Mouse (Mus musculus) right cerebral cortex, postnatal 14 days (tissue): ENCODE results near the gene Ptprm.

ENCODE experiments used
- DNase-seq: peaks from one replicate; pipeline ENCODE4 v3.0.0; 2022

Gene Ptprm

DNA sequence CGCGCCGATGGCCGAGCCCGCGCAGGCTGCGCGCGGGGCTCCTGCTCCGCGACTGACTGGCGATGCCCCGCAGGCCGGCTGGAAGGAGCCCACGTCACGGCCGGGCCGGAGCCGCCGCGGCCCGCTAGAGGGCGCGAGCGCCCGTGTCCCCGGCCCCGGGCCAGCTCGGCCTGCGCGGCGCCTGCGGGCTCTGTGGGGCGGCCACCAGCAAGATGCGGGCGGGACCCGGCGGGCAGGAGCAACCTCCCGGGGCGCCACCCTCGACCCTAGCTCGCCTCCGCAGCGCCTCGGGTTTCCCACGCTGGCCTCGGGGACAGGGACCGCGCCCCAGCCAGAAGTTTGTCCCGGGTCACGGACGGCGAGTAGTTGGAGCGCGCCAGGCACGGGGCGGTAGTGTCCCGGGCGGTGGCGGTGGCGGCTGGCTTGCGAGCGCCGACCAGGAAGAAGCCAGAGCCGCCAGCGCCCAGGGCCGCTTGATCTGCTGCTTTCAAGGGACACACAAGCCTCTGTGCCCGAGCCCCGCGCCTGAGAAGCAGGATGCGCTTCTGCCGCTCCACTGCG, at the start of gene Ptprm:
Ptprm (minus strand) TSS at position 7 of the 561 bp plus-strand sequence.
- DNase-seq: peak; percentile 68

DNA sequence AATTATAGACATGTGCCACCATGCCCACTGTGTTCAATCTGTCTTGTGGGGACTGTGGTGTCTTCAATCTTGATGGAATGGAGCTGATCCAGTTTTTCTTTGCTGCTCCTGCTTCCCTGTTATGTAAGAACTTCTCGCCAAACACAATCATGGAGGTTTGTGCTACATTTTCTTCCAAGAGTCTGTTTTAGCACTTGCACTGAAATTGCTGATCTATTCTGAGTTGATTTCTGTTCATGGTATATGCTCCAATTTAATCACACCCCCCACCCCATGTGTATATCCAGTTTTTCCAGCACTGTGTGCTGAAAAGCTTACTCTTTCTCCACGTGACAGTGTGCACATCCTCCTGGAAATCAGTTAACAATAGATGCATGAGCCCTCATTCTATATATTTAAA, 41.9 kb upstream of the Ptprm start:
- no peak for DNase-seq

DNA sequence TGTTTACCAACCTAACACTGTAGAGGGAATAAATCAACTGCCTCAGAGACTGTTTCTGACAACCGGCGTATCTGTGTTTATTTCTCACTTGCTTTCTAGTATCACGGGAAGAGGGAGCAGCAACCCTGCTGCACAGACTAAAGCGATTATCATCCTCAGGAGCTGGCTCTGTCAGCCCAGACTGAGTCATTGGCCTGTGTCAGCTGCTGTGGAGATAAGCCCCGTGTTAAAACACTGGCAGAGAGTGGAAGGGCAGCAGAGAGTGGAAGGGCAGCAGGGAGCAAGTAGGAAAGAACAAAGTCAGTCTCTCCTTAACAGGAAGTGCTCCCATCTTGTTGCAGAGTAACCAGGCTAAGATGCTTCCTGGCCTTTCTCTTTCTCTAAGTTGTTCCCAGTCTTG, 36.6 kb upstream of the Ptprm start:
- DNase-seq: no peak

DNA sequence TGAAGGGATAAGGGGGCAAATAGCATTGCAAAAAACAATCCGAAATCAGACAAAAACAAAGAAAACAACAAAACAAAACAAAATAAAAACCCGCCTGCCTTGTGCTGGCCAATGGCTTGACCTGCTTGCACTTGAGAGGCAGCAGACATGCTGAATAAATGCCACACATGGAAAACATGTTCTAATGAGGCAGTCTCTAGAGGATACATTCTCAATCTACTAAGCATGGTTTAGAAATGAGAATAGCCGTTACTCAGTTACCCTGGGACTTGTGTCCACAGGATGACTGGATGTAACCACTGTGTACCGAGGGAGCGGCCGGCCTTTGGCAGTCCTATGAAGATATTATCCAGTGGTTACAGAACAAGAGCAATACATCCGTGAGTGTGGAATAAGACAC, 33.9 kb upstream of the Ptprm start:
- DNase-seq: no peak

DNA sequence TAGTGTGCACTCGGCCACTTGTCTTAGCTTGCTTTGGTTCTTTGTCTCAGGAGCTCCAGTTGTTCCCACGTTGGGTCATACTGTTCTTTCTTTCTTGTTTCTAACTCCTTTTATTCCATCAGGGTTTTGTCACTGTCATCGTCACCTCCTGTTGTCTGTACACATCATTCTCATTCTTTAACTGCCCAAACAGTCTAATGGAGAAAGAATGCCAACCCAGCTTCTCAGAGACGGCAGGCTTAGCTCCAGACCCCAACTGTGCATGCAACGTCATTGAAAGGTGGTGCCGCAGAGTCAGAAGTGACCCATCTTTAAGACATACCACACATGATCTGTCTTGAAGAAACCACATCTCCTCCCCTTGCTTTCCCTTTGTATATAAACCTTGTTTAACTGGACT, 31.0 kb upstream of the Ptprm start:
- DNase-seq: no peak

DNA sequence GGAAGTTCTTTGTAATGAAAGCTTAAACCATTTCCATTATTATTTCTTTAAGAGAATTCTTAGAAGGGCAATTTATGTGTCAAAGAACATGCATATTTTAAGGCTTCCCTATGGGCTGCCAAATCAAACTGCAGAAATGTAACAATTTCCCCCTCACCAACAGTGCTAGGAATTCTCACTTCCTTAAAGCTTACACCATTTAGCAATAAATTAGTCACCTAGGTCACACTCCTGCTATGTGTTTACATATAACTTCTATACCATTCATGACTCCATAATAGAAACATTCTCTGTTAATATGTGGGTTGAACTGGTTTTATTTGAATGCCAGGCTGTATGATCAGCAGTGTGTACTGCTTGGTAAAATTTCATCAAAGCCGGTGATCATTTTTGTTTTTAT, 29.4 kb upstream of the Ptprm start:
- no peak for DNase-seq

DNA sequence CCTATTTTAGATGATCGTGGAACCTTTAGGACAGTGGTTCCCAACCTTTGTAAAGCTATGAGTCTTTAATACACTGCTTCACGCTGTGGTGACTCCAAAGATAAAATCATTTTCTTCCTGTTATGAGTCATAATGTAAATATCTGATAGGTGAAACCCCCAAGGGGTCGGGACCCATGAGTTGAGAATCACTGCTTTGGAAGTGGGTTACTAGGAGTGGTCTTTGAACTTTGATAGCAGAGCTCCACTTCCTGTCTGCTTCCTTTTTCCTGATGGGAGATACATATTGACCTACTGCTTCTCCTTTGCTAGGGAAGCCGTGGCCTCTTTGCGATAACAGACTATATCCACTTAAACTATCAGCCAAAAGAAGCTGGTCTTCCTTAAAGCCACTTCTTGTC, 27.4 kb upstream of the Ptprm start:
- DNase-seq: no peak

DNA sequence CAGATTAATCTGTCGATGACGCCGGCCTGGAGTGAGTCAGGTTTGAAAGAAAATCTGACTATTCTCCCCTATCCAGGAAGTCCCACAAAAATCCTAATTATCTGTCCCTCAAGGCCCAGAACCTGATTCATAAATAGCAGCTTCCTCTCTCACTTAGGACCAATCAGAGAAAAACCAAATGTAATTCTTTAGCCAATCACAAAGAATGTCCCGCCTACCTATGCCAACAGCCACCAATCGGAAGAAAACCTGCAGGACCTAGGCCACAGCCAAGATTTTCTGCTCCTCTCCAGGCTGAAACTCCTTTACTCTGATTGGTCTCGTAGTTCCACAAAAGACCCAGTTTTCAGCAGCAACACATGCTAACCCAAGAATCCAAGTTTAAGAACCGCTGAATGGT, 13.6 kb upstream of the Ptprm start:
- DNase-seq: no peak

DNA sequence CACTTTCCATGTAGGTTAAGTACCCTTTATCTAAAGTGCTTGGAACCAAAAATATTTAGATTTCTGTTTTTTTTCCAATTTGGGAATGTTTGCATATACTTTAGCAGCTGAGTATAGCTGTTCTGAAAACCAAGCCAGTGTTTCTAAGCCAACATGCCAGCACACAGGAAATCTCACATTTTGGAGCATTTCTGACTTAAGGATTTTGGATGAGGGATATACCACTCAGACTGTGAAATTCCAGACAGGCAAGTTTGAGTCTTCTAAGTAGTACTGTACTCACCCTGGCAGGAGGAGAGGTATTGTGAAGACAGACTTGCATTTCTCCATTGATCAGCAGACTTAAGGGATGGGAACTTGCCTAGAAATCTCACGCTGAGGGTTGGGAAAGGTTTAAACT, 10.2 kb upstream of the Ptprm start:
- DNase-seq: no peak

DNA sequence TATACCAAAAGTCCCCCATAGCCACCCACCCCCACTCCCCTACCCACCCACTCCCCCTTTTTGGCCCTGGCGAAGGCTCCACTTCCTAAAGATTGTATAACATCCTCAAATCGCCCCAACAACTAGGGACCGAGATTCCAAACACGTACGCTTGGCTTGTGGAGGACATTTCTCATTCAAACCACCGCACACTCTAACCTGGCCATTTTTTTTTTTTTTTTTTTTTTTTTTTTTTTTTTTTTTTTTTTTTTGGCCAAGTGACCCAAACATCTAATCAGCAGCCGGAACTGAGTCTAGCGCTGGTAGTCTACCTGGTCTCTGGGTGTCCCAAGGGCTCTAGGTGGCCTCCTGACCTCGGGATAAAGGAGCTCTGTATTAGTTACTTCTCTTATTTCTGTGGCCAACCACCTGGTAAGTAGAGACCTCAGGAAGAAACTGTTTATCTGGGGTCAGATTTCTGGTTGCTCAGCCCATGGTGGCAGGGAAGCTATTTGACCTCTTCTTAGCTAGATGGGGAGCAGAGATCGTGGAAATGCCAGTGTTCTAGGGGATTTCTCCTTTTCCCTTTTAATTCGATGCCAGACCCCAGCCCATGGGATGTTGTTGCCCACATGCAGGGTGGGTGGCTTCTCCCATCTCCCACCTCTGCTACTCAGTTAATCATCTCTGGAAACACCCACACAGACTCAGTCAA, 9.3 kb upstream of the Ptprm start:
- DNase-seq: no peak

DNA sequence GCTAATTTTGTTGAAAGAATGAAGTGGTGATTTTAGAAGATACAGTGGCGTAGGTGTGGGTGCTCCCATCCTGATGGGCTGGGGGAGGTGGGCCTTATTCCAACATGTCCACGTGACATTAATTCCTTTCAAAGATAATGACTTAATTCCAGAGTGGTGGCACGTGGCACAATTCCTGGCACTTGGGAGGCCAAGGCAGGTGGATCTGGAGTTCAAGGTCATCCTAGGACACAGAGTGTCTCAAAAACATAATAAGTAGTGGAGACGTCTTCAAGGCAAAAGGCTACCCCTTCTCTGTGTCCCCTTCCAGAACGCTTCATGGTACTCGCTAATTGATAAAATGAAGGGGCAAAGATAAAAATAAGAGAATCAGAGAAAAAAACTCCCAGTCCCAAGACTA, 7.9 kb upstream of the Ptprm start:
- DNase-seq: no peak

DNA sequence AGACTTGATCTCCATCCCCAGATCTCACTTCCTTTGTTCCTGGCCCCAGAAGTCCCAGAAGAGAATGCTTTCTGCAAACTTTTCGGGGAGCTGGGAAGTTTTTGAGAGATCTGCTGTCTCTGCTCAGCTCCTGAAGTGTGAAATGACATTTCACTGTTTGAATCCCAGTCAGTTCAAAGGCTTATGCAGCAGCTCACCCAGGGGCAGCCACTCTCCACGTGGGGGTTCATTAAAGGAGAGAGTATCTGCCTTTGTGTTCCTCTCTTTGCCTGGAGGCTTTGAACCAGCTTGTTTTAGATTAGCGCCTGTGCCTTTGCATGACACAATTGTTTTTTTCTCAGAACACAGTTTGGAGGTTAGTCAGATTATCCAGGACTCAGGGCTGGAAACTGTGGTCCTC, 6.3 kb upstream of the Ptprm start:
- no peak for DNase-seq

DNA sequence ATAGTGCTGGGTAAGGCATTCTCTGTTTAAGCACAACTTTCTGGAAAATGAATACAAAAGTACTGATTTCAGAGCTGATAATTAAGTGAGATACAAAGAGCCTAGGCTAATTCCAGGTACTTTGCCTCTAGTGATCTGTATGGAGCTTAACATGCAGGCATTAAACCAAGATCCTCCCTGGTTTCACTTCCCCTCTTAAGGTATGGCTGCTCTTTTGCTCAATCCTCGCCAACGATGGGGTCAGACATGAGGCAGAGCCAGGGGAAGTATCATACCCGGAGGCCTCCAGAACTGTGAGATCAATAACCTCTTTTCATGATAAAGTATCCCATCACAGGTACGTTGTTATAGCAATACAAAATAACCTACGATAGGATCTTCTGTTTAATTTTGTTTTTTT, 5.3 kb upstream of the Ptprm start:
- no peak for DNase-seq

DNA sequence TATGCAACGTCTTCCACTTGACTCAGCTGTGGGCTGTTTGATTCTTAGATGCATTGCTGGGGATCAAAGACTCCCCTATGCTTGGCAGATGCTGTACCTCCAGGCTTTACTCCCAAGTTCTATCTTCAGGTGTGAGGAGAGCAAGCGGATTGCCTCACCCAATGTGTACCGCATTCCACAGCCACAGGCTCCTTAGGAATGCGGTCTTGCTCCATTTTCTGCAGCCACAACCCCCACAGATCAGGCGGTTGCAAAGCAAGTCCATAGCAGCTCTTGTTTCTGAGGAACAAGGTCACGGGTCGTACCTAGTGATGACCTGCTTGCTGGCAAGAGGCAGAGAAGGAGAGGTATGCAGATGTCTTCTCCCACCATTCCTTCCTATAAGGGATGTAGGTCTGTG, 4.3 kb upstream of the Ptprm start:
- DNase-seq: no peak

DNA sequence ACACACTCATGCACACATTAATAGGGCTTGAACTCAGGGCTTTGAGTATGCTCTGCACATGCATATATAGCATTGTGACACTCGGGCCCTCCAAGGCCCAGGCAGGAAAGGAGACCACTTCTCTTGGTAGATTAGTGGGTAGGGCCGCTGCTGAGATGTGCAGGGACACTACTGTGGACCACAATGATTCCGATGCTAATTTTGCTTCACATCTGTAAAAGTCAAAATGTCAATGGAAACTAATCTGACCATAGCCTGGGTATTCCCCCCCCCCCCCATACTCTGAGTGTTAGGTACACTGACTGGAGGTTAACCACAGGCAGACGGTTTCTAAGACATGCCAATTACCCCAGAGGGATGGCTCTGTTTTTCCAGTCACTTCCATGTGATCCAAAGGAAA, 2.9 kb upstream of the Ptprm start:
- DNase-seq: no peak

DNA sequence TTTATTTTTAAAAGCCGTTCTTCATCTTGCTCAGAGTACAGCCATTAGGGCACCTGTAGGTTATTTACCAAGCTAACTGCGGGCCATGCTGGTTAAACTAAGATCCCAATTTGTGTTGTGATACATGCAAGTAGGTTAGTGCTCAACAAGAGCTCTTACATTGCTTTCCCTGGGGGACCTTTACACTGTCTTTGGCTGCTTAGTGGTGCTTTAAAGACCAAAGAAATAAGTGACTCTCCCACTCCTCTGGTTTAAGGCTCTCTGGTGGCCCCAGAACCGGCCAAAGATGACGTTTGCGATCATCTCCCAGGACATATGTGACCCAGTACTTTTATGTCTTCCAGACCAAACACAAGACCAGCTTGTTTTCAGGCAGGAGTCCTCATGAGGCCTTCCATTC, 994 bp upstream of the Ptprm start:
- no peak for DNase-seq

DNA sequence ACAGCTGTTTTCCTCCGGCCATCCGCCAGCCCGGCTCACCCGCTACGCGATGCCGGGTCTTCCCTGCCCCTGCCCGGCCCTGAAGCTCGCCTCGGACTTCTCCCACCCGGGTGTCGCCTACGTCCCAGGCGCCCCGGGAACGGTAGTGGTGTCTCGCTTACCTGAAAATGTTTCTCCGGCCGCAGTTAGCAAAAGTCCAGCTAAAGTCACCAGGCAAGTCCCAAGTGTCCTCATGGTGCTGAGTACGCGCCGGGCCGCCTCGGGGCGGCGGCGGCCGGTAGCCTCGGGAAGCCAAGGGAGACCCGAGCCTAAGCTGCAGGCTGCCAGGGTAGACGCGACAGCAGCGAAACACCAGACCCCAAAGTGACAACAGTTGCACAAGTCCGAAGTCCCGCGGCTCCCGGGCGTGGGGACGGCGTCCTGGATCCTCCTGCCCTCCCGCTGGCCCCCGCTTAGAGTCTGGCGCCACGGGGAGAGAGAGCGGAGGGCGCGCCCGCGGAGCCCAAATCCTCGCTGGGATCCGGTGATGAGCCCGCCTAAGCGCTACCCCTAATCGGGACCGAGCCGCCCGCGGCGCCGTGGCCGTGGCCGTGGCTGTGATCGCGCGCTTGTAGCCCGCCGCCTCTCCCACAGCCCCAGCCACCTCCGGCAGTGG, 334 bp downstream of the Ptprm start:
- DNase-seq: peak; percentile 12

DNA sequence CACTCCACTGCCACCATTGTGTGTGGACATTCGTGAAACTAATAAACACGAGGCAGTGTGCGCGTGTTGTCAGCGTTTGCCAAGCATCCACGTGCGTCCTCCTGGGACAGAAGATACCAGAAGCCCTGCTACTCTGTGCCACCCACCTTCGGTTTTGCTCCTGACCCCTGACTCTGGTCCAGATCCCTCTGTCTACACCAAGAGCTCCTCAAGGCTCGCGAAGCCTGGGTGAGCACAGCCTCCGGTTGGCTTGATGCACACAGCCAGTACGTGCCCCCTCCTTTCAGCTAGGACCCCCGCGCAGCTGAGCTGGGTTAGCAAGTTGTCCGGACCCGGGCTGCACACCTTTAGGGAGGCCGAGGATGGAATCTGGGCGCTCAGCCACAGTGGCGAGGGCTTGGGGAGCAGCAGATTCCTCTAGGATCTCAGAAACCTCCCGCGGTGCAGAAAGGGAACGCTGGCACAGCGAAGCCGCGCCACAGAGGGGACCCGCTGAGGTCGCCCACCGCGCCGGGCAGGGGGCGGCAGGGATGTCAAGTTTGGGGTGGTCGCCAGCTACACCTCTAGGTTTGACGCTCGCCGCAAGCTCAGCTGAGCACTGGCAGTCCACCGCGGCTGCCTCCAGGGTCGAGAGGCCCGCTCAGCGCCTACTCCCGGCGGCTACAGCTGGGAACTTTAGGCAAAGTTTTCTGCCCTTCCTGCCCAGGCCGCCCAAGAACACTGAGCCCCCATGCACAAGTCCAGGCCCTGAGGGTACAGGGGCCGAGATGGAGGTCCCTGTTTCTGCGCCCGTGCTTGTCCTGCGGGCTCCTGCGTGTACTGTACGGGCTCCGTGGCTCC, 1.1 kb downstream of the Ptprm start:
- DNase-seq: peak; percentile 22

DNA sequence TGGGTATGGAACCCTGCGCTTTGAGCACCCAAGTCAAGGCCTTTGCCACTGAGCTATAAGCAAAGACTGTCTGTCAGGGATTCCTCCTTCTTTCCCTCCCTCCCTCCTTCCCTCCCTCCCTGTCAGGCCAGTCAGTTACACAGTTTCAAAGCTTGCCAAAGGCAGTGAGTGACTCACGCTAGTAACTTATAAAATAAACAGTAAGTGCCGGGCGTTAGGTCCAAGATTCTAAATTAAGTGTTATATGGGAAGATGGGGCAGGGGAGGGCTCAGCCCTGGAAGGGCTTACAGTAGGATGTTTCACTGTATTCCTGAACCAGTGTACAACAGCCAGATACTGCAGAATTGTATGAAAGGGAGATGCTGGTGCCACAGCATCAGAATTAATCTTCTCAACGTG, 2.8 kb downstream of the Ptprm start:
- no peak for DNase-seq

DNA sequence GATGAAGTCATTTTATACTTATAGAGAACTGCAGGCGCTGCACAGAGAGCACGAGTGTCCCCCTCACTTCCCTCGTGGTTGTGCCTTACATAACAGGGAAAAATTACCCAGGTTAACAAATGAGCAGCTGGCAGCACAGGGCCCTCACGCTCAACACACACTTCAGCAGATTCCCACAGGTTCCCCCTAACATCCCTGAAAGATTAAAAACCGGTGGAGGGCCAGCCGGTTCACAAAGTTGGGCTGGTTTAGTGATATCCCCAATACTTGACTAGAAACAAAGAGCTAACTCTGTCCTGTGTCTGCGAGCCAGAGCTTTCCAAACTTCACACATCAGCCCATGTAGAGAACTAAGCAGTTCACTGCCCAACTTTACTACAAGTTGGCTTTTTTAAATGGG, 3.7 kb downstream of the Ptprm start:
- DNase-seq: no peak

DNA sequence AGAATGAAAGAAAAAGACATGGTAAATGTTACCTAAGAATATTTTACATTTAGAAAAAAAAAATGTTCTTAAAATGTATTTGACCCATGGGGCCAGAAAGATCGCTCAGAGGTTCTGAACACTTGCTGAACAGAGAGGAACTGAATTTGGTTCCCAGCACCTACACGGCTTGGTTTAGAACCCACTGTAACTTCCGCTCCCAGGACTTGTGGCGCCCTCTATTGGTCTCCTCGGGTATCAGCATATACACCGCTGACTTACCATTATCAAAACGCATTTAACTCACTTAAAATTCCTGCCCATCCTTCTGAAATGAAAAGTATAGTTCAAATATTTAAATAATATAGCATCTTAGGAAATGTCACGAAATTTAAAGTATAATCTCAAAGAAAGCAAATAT, 4.7 kb downstream of the Ptprm start:
- no peak for DNase-seq

DNA sequence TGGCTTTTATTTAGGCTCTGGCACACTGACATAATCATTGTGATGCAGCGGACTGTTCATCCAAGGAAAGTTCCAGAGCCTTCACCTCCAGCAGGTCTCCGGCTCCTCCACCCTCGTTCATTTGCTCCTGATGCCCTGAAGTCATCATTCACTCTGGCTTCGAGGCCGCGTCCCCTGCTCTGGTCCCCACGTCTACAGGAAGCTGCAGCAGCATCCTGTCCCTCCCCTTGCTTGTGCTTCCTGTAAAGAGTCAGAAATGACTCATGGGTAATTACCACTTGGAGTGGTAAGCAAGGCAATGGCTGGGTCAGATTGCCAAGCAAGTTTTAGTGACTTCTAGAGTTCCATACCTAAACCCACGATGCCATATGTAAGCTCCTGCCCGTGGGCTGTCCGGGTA, 7.3 kb downstream of the Ptprm start:
- no peak for DNase-seq

DNA sequence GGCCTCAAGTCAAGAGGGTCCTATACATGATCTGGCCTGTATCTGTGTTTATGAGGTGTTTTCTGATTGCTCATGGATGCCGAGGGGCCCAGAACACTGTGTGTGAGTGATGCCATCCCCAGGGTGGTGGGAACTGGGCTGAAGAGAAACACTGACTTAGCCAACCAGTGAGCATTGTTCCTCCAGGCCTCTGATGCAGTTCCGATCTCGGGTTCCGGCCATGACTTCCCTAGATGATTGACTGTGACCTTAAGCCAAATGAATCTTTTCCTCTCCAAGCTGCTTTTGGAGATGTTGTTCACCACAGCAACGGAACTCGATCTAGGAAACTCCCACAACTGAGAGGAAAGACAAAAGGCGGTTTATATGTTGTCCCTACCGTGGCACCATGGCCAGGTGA, 9.1 kb downstream of the Ptprm start:
- DNase-seq: no peak

DNA sequence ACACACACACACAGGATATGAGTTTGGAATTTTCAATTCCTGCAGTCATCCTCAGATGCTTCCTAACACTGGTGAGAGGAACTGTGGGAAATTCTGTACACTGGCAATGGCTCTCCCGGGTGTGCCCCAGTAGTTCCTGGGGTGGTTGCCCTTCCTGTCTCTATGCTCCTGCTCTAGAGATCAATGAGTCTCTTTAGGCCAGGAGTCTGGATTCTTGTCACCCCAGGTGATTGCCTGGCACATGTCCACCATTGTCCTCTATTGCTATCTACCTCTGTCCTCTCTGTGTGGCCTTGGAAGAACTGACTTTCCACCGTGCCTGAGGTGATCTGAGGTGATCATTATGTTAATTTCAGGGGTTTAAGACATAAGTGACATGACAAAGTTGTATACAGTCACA, 10.8 kb downstream of the Ptprm start:
- DNase-seq: no peak
